Mouse (Mus musculus): Measurements from ENCODE around the gene Ropn1l. TPM values are rescaled to one million over a fixed set of nuclear protein-coding genes. Genes with fewer than 3 reads are reported as not detected.

The Ropn1l gene
- polyA plus RNA-seq, 1 experiment from 2014 or later = 3.5 TPM

DNA sequence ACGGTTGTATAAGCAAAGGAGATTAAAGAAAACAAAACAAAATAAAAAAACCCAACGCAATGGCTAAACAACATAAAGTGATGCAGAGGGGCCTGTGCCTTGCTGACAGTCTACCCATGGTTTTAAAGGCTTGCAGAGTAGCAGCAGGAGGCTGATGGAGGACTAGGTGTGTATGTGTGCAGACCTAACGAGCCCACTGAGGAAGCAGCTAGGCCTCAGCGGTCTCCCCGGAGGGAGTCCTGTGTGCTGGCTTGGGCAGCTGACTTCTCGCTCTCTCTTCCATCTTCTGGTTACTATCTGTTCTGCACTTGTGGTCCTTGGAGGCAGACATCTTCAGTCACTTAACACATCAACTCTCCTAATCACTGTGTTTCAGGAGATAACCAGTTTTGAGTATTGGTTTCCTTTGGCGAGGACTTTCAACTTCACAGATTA lies 1.3 kb upstream of the Ropn1l start:
- ATAC-seq (ENCODE audit: low read depth) (no peak), DNase-seq (ENCODE audit: low spot score) (no peak)
- no peak overlapping the region for H3K4me3 ChIP-seq (ENCODE audit: low read depth, low read length)
- WGBS = 80% methylated on average over 7 of the region's 7 CpGs
- H3K4me2 ChIP-seq (ENCODE audit: low read depth, low read length) = no peak overlapping the region
- H3K36me3 ChIP-seq (ENCODE audit: control insufficient read depth, insufficient read depth, low read length) = peaks cover 31% of the 10 kb centered on the region
- no peaks in the 10 kb centered on the region for H3K9me3 ChIP-seq (ENCODE audit: control insufficient read depth, low read length)
- H3K9ac ChIP-seq (ENCODE audit: low read depth, low read length) = no peak overlapping the region
- H3K4me1 ChIP-seq (ENCODE audit: control insufficient read depth, insufficient read depth, low read length) = 0 out of 2 replicates have a peak, but pooled peaks cover 4% of the 10 kb centered on the region
- no peaks in the 10 kb centered on the region for H3K27me3 ChIP-seq (replicated peaks; ENCODE audit: control insufficient read depth, insufficient read depth, low read length)
- H3K27ac ChIP-seq (replicated peaks; ENCODE audit: low read depth, low read length) = no peak overlapping the region

DNA sequence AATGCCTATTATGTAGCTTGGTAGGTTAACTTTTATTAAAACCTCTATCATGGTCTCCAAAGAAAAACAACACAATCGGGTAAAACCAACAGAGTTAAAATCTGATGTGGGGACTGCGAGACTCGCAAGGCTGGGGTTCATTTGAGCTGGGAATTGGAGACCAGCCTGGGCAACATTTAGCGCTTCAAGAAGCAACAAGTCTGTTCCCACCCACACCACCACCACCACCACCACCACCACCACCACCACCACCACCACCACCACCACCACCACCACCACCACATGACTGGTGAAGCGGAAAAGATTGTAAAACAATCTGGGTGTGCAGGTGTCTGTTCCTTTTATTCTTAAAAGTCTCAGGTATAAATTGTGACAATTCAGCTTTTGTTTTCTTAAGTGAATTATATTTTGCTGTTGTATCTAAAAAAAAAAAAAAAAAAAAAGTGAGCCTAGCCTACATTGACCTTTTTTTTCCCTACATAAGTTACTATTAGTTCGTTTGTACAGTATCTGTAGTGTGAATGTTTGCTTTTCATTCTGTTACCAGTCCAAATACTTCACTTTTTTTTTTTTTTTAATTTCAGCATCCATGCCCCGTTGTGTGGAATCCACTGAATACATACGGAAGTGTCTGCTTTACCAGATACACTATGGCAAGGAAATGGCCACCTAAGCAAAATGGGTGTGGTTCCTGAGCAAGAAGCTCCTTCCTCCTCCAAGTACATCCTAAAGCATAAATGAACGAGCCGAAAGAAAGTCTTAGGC lies 741 bp upstream of the Ropn1l start:
- Histone ChIP-seq H3K27me3 (replicated peaks; ENCODE audit: control insufficient read depth, insufficient read depth, low read length) (no peaks in the 10 kb centered on the region), H3K36me3 (ENCODE audit: control insufficient read depth, insufficient read depth, low read length) (peaks cover 25% of the 10 kb centered on the region), H3K4me3 (ENCODE audit: low read depth, low read length) (peak overlapping the region; percentile 68), H3K27ac (replicated peaks; ENCODE audit: low read depth, low read length) (peak overlapping the region; percentile 41), H3K4me2 (ENCODE audit: low read depth, low read length) (peak overlapping the region; percentile 89), H3K9me3 (ENCODE audit: control insufficient read depth, low read length) (no peaks in the 10 kb centered on the region), H3K4me1 (ENCODE audit: control insufficient read depth, insufficient read depth, low read length) (0 out of 2 replicates have a peak, but pooled peaks cover 4% of the 10 kb centered on the region), H3K9ac (ENCODE audit: low read depth, low read length) (peak overlapping the region; percentile 73)
- no peak for DNase-seq (ENCODE audit: low spot score)
- no peak for ATAC-seq (ENCODE audit: low read depth)
- WGBS = 47% methylated on average over 10 of the region's 10 CpGs

DNA sequence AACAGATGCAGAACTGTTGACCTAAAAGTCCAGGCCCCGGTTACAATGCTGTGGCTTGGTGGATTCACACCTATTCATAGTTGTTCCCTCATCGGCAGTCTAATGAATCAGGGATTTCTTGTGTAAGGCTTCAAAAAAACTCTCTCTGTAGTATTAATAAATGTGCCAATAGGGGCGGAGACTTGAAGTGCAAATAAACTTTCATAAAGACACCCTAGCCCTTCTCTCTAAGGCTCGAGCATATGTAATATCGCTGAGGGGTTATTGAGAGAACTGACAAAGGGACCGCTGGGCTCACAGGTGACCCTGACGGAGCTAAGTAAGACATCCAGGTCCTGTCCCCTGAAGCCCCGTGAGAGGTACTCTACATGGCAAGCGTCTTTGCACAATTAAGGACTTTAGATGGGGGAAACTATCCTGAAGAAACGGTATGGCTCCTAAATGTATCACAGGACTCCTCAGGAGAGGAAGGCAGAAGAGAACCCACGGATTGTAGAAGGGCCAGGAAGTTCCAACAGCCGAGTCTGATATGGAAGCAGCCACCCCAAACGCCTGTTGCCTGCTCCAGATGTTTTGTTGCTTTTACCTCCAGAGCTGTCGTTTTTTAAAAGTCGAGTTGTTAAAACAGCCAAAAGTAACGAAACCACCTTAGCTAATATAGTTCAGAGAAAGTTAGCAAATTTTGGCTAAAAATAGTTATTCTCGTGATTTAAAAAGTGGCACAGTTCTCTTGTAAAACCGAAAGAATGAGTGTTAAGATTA lies 1.0 kb downstream of the Ropn1l start:
- Histone ChIP-seq H3K36me3 (ENCODE audit: control insufficient read depth, insufficient read depth, low read length) (peaks cover 7% of the 10 kb centered on the region; the same call in 1 of the 2 replicates), H3K9ac (ENCODE audit: low read depth, low read length) (peak overlapping the region; percentile 73; the same call in 1 of the 2 replicates), H3K27ac (replicated peaks; ENCODE audit: low read depth, low read length) (peak overlapping the region; percentile 70), H3K4me1 (ENCODE audit: control insufficient read depth, insufficient read depth, low read length) (0 out of 2 replicates have a peak, but pooled peaks cover 4% of the 10 kb centered on the region), H3K4me2 (ENCODE audit: low read depth, low read length) (peak overlapping the region; percentile 89), H3K9me3 (ENCODE audit: control insufficient read depth, low read length) (no peaks in the 10 kb centered on the region), H3K4me3 (ENCODE audit: low read depth, low read length) (peak overlapping the region; percentile 68), H3K27me3 (replicated peaks; ENCODE audit: control insufficient read depth, insufficient read depth, low read length) (no peaks in the 10 kb centered on the region)
- no peak for ATAC-seq (ENCODE audit: low read depth)
- DNase-seq (ENCODE audit: low spot score) = no peak
- WGBS = 46% methylated on average over 18 of the region's 18 CpGs

DNA sequence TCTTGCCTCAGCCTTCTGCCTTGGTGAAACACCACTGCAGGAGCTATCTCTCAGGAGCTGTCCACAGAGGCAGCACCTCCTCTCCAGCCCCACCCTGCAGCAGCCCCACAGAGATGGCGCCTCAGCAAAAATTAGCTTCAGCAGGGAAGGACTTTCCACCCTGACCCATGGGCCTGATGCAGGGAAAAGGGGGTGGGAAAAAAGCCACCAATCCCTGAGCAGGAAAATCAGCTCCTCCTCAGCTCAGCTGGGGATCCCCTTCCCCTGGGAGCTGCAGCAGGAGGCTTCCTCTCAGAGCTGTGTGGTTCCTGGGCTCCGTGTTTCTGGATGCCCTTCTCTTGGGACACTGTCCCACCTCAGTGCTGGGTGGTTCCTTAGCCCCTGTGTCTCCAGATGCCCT lies 3.8 kb downstream of the Ropn1l start:
- no peak for DNase-seq (ENCODE audit: low spot score)
- Histone ChIP-seq H3K4me1 (ENCODE audit: control insufficient read depth, insufficient read depth, low read length) (0 out of 2 replicates have a peak, but pooled peaks cover 4% of the 10 kb centered on the region), H3K27me3 (replicated peaks; ENCODE audit: control insufficient read depth, insufficient read depth, low read length) (no peaks in the 10 kb centered on the region), H3K4me3 (ENCODE audit: low read depth, low read length) (no peak overlapping the region), H3K27ac (replicated peaks; ENCODE audit: low read depth, low read length) (no peak overlapping the region), H3K9ac (ENCODE audit: low read depth, low read length) (no peak overlapping the region), H3K9me3 (ENCODE audit: control insufficient read depth, low read length) (no peaks in the 10 kb centered on the region), H3K4me2 (ENCODE audit: low read depth, low read length) (no peak overlapping the region), H3K36me3 (ENCODE audit: control insufficient read depth, insufficient read depth, low read length) (no peaks in the 10 kb centered on the region)
- 16% methylated on average over 2 of the region's 2 CpGs for WGBS
- peak; percentile 28; the same call in 1 of the 2 replicates for ATAC-seq (ENCODE audit: low read depth)

DNA sequence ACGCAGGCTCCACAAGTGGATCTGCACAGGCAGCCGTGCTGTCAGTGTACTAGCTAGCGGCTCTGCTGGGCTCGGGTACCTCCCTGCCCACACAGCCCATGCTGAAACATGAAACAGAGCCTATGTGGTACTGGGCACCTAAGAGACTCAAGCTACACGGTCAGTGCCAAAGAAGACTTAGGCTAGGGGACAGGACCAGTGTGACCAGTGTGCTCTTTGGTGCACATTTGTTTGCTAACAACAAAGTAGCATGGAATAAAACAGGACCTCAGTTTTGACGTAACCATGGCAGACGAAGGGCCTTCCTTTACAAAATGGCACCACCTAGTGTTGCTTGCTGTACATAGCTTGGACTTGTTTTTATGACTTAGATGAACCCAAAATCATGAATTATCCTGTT lies 6.4 kb downstream of the Ropn1l start:
- no peaks in the 10 kb centered on the region for H3K27me3 ChIP-seq (replicated peaks; ENCODE audit: control insufficient read depth, insufficient read depth, low read length)
- ATAC-seq (ENCODE audit: low read depth) = no peak

DNA sequence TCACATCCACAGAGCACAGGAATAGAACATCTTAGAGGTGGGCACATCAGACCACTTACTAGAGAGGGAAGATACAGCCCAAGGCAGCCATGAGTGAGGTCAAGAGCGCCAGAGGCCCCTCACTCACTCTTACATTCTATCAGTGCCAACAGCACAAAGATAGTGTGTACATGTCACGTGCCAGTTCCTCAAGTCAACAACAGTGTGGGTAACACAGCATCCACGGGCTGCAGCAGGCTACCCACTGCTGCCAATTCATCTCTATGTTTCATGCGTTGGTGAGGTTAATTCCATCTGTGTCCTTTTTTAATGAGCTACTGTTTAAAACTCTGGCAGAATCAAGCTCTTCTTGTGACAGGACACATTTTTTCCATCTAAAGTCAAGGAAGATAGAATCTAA lies 10.8 kb downstream of the Ropn1l start:
- no peaks in the 10 kb centered on the region for H3K36me3 ChIP-seq (ENCODE audit: control insufficient read depth, insufficient read depth, low read length)
- no peak overlapping the region for H3K4me2 ChIP-seq (ENCODE audit: low read depth, low read length)
- no peak for DNase-seq (ENCODE audit: low spot score)
- H3K27ac ChIP-seq (replicated peaks; ENCODE audit: low read depth, low read length) = no peak overlapping the region
- ATAC-seq (ENCODE audit: low read depth) = no peak
- no peaks in the 10 kb centered on the region for H3K27me3 ChIP-seq (replicated peaks; ENCODE audit: control insufficient read depth, insufficient read depth, low read length)
- WGBS = 89% methylated on average over 4 of the region's 4 CpGs
- H3K4me3 ChIP-seq (ENCODE audit: low read depth, low read length) = no peak overlapping the region
- no peak overlapping the region for H3K9ac ChIP-seq (ENCODE audit: low read depth, low read length)
- H3K9me3 ChIP-seq (ENCODE audit: control insufficient read depth, low read length) = no peaks in the 10 kb centered on the region
- H3K4me1 ChIP-seq (ENCODE audit: control insufficient read depth, insufficient read depth, low read length) = no peaks in the 10 kb centered on the region

More for the DNA sequence above, 6.4 kb downstream of the Ropn1l start:
- Histone ChIP-seq H3K36me3 (ENCODE audit: control insufficient read depth, insufficient read depth, low read length) (no peaks in the 10 kb centered on the region), H3K9me3 (ENCODE audit: control insufficient read depth, low read length) (no peaks in the 10 kb centered on the region), H3K4me2 (ENCODE audit: low read depth, low read length) (no peak overlapping the region), H3K4me1 (ENCODE audit: control insufficient read depth, insufficient read depth, low read length) (no peaks in the 10 kb centered on the region), H3K9ac (ENCODE audit: low read depth, low read length) (no peak overlapping the region), H3K27ac (replicated peaks; ENCODE audit: low read depth, low read length) (no peak overlapping the region), H3K4me3 (ENCODE audit: low read depth, low read length) (no peak overlapping the region)
- 40% methylated on average over 7 of the region's 7 CpGs for WGBS
- DNase-seq (ENCODE audit: low spot score) = peak; percentile 83

DNA sequence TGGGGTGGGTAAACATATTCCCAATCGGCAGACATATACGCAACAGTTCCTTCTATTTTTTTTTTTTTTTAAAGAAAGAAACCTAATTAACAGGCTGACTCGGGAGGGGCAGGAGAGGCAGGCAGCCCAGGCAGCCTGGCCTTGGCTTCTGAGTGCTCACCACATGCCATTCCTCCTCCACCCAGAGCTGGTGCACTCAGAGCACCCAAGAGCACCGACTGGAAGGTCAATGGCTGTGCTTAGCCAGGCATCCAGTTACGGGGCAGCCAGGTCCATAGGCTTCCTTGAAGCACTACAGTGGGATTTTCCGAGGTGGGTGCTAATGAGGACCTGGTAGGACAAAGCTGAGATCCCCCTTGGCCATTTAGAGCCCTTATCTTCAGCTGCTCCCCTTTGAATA lies 11.5 kb downstream of the Ropn1l start:
- H3K27me3 ChIP-seq (replicated peaks; ENCODE audit: control insufficient read depth, insufficient read depth, low read length) = no peaks in the 10 kb centered on the region
- H3K27ac ChIP-seq (replicated peaks; ENCODE audit: low read depth, low read length) = no peak overlapping the region
- no peak overlapping the region for H3K9ac ChIP-seq (ENCODE audit: low read depth, low read length)
- ATAC-seq (ENCODE audit: low read depth) (no peak), DNase-seq (ENCODE audit: low spot score) (no peak)
- no peak overlapping the region for H3K4me3 ChIP-seq (ENCODE audit: low read depth, low read length)
- no peak overlapping the region for H3K4me2 ChIP-seq (ENCODE audit: low read depth, low read length)
- H3K4me1 ChIP-seq (ENCODE audit: control insufficient read depth, insufficient read depth, low read length) = no peaks in the 10 kb centered on the region
- WGBS = 80% methylated on average over 6 of the region's 6 CpGs
- H3K9me3 ChIP-seq (ENCODE audit: control insufficient read depth, low read length) = no peaks in the 10 kb centered on the region
- no peaks in the 10 kb centered on the region for H3K36me3 ChIP-seq (ENCODE audit: control insufficient read depth, insufficient read depth, low read length)

DNA sequence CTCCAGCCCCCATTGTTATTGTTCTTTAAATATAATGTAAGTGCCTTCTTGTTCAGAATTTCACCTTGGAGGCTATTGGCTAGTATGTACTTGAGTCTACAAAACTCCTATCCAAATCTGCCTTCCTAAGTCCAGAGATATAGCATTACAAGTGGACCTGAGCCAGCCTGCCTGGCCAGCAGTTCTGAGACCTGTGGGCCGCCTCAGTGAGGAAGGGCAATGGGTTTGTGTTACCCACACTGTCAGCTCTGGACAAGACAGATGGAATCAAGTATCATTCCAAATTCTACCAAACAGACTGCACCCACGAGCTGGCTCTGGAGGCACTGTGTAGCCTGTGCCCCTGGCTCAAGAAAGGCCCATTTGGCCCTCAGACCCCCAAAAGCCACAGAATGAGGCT lies 16.7 kb downstream of the Ropn1l start:
- ATAC-seq (ENCODE audit: low read depth) = no peak
- no peaks in the 10 kb centered on the region for H3K4me1 ChIP-seq (ENCODE audit: control insufficient read depth, insufficient read depth, low read length)

More for the DNA sequence above, 16.7 kb downstream of the Ropn1l start:
- Histone ChIP-seq H3K27ac (replicated peaks; ENCODE audit: low read depth, low read length) (no peak overlapping the region), H3K9ac (ENCODE audit: low read depth, low read length) (no peak overlapping the region), H3K36me3 (ENCODE audit: control insufficient read depth, insufficient read depth, low read length) (no peaks in the 10 kb centered on the region), H3K27me3 (replicated peaks; ENCODE audit: control insufficient read depth, insufficient read depth, low read length) (no peaks in the 10 kb centered on the region), H3K9me3 (ENCODE audit: control insufficient read depth, low read length) (no peaks in the 10 kb centered on the region), H3K4me3 (ENCODE audit: low read depth, low read length) (no peak overlapping the region), H3K4me2 (ENCODE audit: low read depth, low read length) (no peak overlapping the region)
- WGBS = 66% methylated on average over 2 of the region's 2 CpGs
- DNase-seq (ENCODE audit: low spot score) = no peak

All from embryonic facial prominence, embryonic 14.5 days (tissue).